Mouse (Mus musculus) limb, embryonic 14.5 days (tissue): ENCODE measurements around the gene Cap2. TPM values are rescaled to one million over a fixed set of nuclear protein-coding genes. Genes with fewer than 3 reads are reported as not detected.

Source experiments
- ATAC-seq: fragments of 200-750 bp; cut with Nextera tagmentation; 2 replicates; pipeline ENCODE4 v1.8.0; 2017; ENCODE audit warnings: low read depth, moderate number of reproducible peaks, moderate TSS enrichment; ENCODE audit not compliant: low FRiP score
- DNase-seq: peaks from one replicate; pipeline ENCODE4 v3.0.0-alpha.2; 2015; ENCODE audit warnings: low spot score
- H3K27ac ChIP-seq: fragments of 300-500 bp; sonication (generic); replicated peaks from 2 replicates; pipeline ENCODE4 v1.5.1; 2014; ENCODE audit warnings: low read depth, mild to moderate bottlenecking, low read length, moderate library complexity, mixed read lengths
- H3K27me3 ChIP-seq: fragments of 300-500 bp; sonication (generic); 2 replicates; pipeline ENCODE4 v1.6.1; 2014; ENCODE audit warnings: low read length, mixed read lengths; ENCODE audit not compliant: control insufficient read depth, insufficient read depth
- H3K36me3 ChIP-seq: fragments of 300-500 bp; sonication (generic); 2 replicates; pipeline ENCODE4 v1.6.1; 2014; ENCODE audit warnings: mild to moderate bottlenecking, low read length, moderate library complexity, mixed read lengths; ENCODE audit not compliant: control insufficient read depth, insufficient read depth
- H3K4me1 ChIP-seq: fragments of 300-500 bp; sonication (generic); 2 replicates; pipeline ENCODE4 v1.6.1; 2014; ENCODE audit warnings: antibody characterized with exemption, low read length, mixed read lengths; ENCODE audit not compliant: control insufficient read depth, insufficient read depth
- H3K4me2 ChIP-seq: fragments of 300-500 bp; sonication (generic); replicated peaks from 2 replicates; pipeline ENCODE4 v1.6.1; 2014; ENCODE audit warnings: low read depth, mild to moderate bottlenecking, low read length, moderate library complexity; ENCODE audit not compliant: severe bottlenecking
- H3K4me3 ChIP-seq: fragments of 300-500 bp; sonication (generic); replicated peaks from 2 replicates; pipeline ENCODE4 v1.5.1; 2014; ENCODE audit warnings: low read length
- H3K9ac ChIP-seq: fragments of 300-500 bp; sonication (generic); 2 replicates; pipeline ENCODE4 v1.6.1; 2014; ENCODE audit warnings: mild to moderate bottlenecking, low read depth, low read length, moderate library complexity; ENCODE audit not compliant: severe bottlenecking
- H3K9me3 ChIP-seq: fragments of 300-500 bp; sonication (generic); 2 replicates; pipeline ENCODE4 v1.6.1; 2016; ENCODE audit warnings: low read length; ENCODE audit not compliant: control insufficient read depth
- POLR2A ChIP-seq: fragments of 200-500 bp; IDR thresholded peaks from 2 replicates; pipeline ENCODE4 v1.8.0; 2012; ENCODE audit warnings: inconsistent platforms, mild to moderate bottlenecking, moderate library complexity, borderline replicate concordance; ENCODE audit not compliant: insufficient read depth, insufficient read length; ENCODE audit errors: extremely low read depth
- WGBS: fragments of 180-500 bp; shearing (Covaris S2); extraction: QIAGEN DNeasy Blood & Tissue Kit; methylation state at CpG from one replicate; pipeline ENCODE4 v1.1.7; 2014; 5-methylcytosine and 5-hydroxymethylcytosine counted together
- polyA plus RNA-seq, 2 experiments: library from polyadenylated mRNA; depleted of rRNA in 1 of 2; stranded (reverse) in 1 of 2; unstranded in 1 of 2; fragments of >200 nt; fragmentation: Nextera tagmentation in 1 of 2; extraction: Ambion mirVana in 1 of 2; gene quantifications; 2 replicates each; pipeline versions ENCODE4 v1.2.1 to v1.2.3; 2012 to 2014

Cap2 gene
- polyA plus RNA-seq, 2 experiments = 22.1 to 27.6 TPM

DNA sequence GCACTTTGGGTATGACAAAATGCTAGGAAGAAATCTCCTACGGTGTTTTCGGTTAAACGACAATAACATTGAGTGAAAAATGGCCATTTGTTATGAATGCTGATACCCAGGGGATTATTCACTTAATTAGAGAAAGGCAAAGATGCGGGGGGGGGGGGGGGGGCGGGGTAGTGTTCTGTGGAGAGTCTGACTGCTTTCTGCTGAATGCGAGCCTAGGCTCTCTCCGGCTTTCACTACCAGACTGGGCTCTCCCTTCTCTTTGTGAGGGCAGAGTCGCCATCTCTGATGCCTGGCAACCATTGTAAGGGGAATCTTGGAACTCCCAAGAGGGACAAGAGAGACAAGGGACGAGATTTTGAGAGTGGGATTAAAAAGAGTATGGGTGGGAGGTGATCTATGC lies 43.4 kb downstream of the Cap2 start:
- Histone ChIP-seq H3K4me3 (no peak overlapping the region), H3K4me2 (no peak overlapping the region), H3K4me1 (no peaks in the 10 kb centered on the region), H3K9me3 (no peaks in the 10 kb centered on the region), H3K9ac (no peak overlapping the region), H3K27ac (no peak overlapping the region), H3K27me3 (no peaks in the 10 kb centered on the region), H3K36me3 (no peaks in the 10 kb centered on the region)
- ATAC-seq (no peak), DNase-seq (no peak)
- no peak for TF ChIP-seq POLR2A
- 56% methylated on average over 9 of the region's 9 CpGs for WGBS

DNA sequence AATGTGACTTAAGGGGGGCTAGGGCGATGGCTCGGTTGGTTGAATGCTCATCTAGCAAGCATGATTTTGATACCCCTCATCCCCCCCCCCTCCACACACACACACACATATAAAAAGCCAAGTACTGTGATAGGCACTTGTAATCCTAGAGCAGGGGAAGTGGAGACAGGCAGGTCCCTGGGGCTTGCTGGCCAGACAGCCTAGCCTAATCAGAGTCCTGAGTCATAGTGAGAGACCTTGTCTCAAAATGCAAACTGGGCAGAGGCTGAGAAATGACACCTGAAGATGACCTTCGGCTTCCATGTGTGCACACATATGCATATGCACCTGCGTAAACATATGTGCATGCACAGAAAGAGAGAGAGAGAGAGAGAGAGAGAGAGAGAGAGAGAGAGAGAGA lies 45.2 kb downstream of the Cap2 start:
- no peak overlapping the region for H3K4me2 ChIP-seq
- no peak overlapping the region for H3K27ac ChIP-seq
- no peak for TF ChIP-seq POLR2A
- no peaks in the 10 kb centered on the region for H3K4me1 ChIP-seq
- ATAC-seq (no peak), DNase-seq (no peak)
- H3K36me3 ChIP-seq = no peaks in the 10 kb centered on the region
- H3K4me3 ChIP-seq = no peak overlapping the region
- 86% methylated on average over 4 of the region's 4 CpGs for WGBS
- H3K27me3 ChIP-seq = no peaks in the 10 kb centered on the region
- H3K9me3 ChIP-seq = no peaks in the 10 kb centered on the region
- H3K9ac ChIP-seq = no peak overlapping the region

DNA sequence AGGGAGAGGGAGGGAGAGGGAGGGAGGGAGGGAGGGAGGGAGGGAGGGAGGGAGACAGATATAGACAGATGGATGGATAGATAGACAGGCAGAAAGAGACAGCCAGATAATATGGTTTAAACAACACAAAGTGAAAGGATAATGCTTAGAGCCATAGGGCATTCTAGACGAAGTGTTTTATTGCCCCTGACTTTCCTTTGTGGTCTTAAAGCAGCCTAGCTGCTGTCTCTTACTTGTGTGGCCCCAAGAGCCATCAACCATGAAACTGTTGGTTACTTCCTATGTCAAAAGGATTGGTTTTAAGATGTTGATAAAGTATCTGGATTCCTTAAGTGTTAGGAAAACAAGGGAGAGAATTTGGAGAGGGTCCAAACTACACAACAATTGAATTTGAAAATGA lies 45.6 kb downstream of the Cap2 start:
- no peaks in the 10 kb centered on the region for H3K4me1 ChIP-seq
- WGBS = 11% methylated on average over 1 of the region's 1 CpGs
- ATAC-seq = no peak
- no peaks in the 10 kb centered on the region for H3K36me3 ChIP-seq
- H3K27ac ChIP-seq = no peak overlapping the region
- no peaks in the 10 kb centered on the region for H3K9me3 ChIP-seq
- no peak overlapping the region for H3K4me2 ChIP-seq
- no peaks in the 10 kb centered on the region for H3K27me3 ChIP-seq
- TF ChIP-seq POLR2A = no peak
- H3K9ac ChIP-seq = no peak overlapping the region
- DNase-seq = no peak
- no peak overlapping the region for H3K4me3 ChIP-seq

DNA sequence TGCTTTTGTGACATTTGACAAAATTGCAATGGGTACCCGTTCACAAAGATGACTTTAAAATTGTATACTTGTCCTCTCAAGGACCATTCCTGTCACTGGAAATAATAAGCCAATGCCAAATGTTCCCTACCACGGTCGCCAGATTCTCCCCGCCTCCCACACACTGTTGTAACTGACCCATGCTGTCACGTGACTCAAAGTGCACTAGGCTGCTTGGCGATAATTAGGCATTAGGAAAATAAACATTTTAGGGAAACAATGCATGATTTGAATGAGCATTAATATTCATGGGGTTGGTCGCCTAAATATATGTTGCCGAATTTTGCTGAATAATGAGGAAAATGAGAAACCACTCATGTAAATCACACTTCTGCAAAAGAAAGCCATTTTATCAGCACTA lies 46.5 kb downstream of the Cap2 start:
- ATAC-seq (no peak), DNase-seq (no peak)
- Histone ChIP-seq H3K27me3 (no peaks in the 10 kb centered on the region), H3K4me3 (no peak overlapping the region), H3K9me3 (no peaks in the 10 kb centered on the region), H3K36me3 (no peaks in the 10 kb centered on the region), H3K9ac (no peak overlapping the region), H3K4me2 (no peak overlapping the region), H3K4me1 (no peaks in the 10 kb centered on the region), H3K27ac (no peak overlapping the region)
- TF ChIP-seq POLR2A = no peak
- WGBS = 83% methylated on average over 8 of the region's 8 CpGs

DNA sequence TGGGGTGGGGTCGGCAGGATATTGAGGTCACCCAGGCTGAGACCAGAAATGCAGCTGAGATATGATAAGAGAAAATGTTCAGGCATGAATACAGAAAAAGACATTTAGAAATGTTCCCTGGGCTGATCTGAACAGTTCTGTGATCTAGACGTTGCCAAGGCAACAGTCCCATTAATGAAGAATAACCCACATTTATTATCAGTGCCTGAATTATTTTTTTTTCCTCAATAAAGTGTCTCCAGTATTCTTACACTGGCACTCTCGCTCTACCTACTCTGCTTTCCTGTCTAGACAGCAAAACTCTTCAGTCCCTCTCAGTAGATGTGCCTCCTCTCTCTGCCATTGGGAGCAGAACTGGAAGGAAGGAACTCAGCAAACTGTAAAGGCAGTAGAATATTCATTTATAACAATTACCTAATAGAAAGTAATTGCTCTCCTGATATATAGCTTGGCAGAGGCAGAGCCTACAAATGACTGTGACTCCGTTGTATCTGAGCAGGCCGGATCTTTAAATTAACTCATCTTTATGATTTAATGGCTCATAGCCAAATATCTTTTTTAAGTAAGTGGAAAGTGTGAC lies 47.0 kb downstream of the Cap2 start:
- ATAC-seq (no peak), DNase-seq (no peak)
- no peaks in the 10 kb centered on the region for H3K4me1 ChIP-seq
- H3K36me3 ChIP-seq = no peaks in the 10 kb centered on the region
- no peaks in the 10 kb centered on the region for H3K9me3 ChIP-seq
- H3K27me3 ChIP-seq = no peaks in the 10 kb centered on the region
- no peak overlapping the region for H3K27ac ChIP-seq
- no peak for TF ChIP-seq POLR2A
- WGBS = 77% methylated on average over 5 of the region's 5 CpGs
- H3K9ac ChIP-seq = no peak overlapping the region
- H3K4me3 ChIP-seq = no peak overlapping the region
- no peak overlapping the region for H3K4me2 ChIP-seq

DNA sequence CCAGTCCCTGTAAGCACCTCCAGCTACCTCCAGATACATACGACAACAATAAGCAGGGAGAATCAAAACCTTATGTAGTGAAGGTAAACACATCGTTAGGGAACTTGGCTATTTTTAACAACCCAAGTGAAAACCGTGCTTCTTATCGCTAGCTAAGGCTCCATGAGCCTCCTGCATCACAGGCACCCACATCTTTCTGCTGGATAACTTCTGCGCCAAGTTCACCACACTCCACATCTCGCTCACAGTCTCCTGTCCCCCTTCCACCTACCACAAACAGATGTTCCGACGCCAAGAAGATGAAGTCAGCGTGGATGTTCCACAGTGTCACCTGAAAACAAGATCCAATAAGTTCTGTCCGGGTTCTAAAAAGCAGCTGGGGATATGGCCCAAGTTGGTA lies 49.0 kb downstream of the Cap2 start:
- no peak overlapping the region for H3K4me3 ChIP-seq
- ATAC-seq = no peak
- 64% methylated on average over 10 of the region's 10 CpGs for WGBS

More for the DNA sequence above, 49.0 kb downstream of the Cap2 start:
- no peak overlapping the region for H3K9ac ChIP-seq
- DNase-seq = no peak
- H3K4me1 ChIP-seq = no peaks in the 10 kb centered on the region
- H3K36me3 ChIP-seq = no peaks in the 10 kb centered on the region
- no peak for TF ChIP-seq POLR2A
- no peak overlapping the region for H3K4me2 ChIP-seq
- H3K27me3 ChIP-seq = no peaks in the 10 kb centered on the region
- no peaks in the 10 kb centered on the region for H3K9me3 ChIP-seq
- H3K27ac ChIP-seq = no peak overlapping the region
